Mouse (Mus musculus) retina, embryonic 14.5 days (tissue): Measurements from ENCODE around the gene Hint1.
"Not testable (repeated sequence)": the region's sequence is repeated elsewhere in the genome, so short reads cannot be mapped to it uniquely, and the experiment has no call there.

Source experiments
- DNase-seq: peaks from one replicate; pipeline ENCODE4 v3.0.0-alpha.2; 2015; ENCODE audit warnings: low spot score

Hint1 gene

GRCm38 (mm10) chr11:54896646-54897045 lies 30.5 kb downstream of the Hint1 start:
- not testable (repeated sequence) for DNase-seq

GRCm38 (mm10) chr11:54897470-54897869 lies 31.3 kb downstream of the Hint1 start:
- no peak for DNase-seq

DNA sequence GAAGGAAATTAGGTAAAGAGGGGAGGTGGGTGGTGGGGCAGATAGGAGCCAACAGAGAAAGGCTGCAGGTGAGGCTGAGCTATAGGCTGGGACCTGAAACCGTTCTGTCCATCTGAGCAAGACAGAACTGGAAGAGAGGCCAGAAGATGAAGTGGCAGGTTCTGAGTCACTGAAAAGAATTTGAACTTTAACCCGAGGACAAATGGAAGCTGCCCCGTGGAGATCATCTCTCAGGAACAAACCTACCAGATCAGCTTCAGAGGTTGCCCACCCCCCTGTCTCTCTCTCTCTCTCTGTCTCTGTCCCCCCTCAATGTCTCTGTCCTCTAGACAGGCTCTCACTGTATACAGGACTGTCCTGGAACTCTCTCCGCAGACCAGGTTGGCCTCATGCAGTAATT lies 33.5 kb downstream of the Hint1 start:
- DNase-seq, result no peak

- peak; percentile 79 for DNase-seq
Observed at GRCm38 (mm10) chr11:54902333-54903323, 36.4 kb downstream of the Hint1 start, which contains the start of gene Gpx3. Gpx3 (plus strand) TSS chr11:54902453.

DNA sequence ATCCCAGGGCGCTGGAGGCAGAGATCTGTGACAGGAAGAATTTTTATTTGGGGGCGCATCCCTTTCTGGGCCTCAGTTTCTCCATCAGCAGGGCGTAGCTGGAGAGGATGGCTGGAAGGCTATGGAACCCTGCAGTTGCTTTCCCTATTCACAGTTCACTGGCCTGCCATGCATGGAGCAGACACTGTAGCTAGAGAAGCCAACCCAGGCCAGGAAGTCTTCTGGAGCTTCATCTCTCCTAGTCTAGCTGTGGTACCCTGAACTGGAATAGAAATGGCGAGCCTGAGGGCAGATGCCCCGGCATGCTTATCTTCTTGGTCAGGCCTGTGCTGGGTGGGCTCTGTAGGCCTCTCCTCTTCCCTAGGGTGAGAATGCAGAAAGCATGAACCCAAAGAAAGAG lies 37.2 kb downstream of the Hint1 start:
- DNase-seq, result no peak

GRCm38 (mm10) chr11:54903940-54904706 lies 37.9 kb downstream of the Hint1 start:
- DNase-seq, result peak; percentile 31

DNA sequence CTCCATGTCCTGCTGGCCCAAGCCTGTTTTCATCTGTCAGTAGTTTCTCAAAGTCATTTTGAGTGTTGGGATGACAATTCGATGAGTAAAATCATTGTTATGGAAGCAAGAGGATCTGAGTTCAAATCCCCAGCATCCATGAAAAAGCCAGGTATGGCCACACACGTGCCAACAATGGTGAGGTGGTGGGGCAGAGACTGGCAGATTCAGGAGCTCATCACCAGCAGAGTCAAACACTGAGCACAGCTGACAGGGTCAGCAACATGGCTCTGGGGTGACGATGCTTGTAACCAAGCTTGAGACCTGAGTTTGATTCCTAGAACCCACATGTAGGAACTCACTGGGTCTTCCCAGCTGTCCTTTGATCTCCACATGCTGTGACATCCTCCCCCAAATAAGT lies 38.9 kb downstream of the Hint1 start:
- no peak for DNase-seq

- no peak for DNase-seq
Observed at GRCm38 (mm10) chr11:54905931-54906330, 39.7 kb downstream of the Hint1 start.

- DNase-seq, result no peak
Observed at GRCm38 (mm10) chr11:54906466-54906865, 40.3 kb downstream of the Hint1 start.

GRCm38 (mm10) chr11:54907259-54907658 lies 41.1 kb downstream of the Hint1 start:
- no peak for DNase-seq

DNA sequence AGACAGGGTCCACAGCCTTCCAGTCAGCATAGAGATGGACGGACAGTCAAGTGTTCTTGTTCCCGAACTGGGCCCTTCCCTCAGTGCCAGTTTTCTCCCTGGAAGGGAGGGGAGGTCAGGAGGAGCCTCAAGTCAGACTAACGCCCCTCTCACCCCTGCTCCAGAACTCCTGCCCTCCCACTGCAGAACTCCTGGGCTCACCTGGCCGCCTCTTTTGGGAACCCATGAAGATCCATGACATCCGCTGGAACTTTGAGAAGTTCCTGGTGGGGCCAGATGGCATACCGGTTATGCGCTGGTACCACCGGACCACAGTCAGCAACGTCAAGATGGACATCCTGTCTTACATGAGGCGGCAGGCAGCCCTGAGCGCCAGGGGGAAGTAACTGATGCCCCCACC lies 43.1 kb downstream of the Hint1 start:
- no peak for DNase-seq

- DNase-seq, result no peak
Observed at GRCm38 (mm10) chr11:54910081-54910665, 44.0 kb downstream of the Hint1 start.

- no peak for DNase-seq
Observed at GRCm38 (mm10) chr11:54911201-54911600, 45.0 kb downstream of the Hint1 start.

DNA sequence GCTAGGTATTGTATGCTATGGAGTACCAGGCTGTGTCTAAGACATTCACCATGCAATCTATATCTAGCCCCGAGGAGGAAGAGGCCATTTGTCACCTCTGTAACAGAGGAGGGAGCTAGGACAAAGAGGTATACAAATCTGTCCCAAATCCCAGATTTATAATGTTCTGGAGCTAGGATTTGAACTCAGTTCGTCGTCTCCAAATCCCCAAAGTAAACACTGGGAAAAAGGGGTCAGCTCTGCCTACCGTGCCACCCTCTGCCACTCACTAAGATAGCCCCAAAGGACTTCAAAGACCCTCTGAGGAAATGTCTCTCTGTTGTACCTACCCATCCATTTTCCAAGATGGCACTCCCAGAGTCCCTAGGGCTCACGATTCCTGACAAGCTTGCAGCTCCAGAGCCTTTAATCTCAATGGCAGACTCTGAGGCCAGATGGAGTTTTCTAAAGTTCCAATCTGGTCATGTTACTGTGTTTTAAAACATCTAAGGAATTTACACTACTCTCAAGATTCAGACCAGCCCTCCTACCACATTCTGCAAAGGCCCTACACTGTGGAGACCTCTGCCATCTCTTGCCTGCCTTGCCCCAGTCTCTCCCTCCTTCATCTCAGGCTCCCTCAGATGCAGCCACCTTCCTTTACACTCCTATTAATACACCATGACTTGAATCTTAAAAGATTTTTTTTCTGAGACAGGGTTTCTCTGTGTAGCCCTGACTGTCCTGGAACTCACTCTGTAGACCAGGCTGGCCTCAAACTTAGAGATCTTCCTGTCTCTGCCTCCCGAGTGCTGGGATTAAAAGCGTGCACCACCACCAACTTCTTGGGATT lies 45.7 kb downstream of the Hint1 start:
- DNase-seq, result no peak

DNA sequence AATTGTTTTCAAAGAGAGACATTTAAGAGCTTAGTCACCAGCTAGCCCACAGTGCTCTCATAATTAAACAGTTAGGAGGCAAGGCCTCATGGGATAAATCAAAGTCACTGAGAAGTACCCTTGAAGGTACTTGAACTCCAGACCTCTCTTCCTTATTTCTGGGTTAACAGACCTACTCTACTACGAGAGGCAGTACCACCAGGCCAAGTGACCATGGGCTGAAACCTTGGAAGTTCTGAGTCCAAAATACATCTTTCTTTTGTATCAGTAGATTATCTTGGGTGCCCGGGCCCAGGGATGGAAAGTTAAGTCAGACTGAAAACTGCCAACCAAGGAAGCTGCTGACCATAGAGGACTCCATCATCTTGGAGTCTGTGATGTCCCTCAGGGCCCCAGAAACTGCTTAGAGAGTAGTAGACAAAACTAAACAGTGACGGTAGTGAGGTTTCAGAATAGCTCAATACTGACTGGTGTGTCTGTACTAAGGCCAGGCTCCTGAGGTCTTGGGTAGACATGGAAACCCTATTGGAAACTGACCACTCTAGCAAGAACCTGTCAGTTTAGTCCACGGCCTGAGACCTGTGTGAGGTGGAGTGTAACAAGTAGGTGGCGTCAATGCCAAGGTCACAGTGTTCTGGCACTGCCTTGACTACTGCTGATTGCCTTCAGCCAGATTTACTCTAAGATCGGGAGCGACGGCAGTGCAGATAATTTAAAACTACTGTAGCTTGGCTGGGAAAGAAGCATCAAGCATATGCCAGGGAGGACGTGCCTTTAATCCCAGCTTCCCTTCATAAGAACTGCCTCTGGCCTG lies 46.5 kb downstream of the Hint1 start:
- DNase-seq, result no peak

DNA sequence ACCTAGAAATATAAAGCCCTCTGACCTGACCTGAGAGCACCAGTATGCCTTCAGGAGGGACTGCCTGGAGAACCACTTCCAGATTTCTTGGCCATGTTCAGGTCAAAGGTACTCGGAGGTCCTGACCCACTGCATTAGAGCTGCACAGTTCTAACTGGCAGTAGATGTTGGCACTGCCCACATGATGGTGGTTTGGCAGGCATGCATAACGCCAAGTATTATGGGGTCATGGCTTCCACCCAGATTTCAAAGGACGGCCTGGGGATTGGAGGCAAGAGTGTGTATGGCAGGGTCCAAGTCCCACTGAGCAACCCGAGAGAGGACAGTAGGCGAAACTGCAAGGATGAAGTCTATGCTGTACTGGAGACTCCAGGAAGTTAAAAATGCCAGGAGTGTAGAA lies 47.7 kb downstream of the Hint1 start:
- DNase-seq, result no peak

- no peak for DNase-seq
Observed at GRCm38 (mm10) chr11:54917461-54917860, 51.3 kb downstream of the Hint1 start.

GRCm38 (mm10) chr11:54918273-54918672 lies 52.1 kb downstream of the Hint1 start:
- DNase-seq, result no peak
